Mouse (Mus musculus) small intestine, adult 2 months (tissue): Measurements from ENCODE around the gene Nfam1. TPM values are rescaled to one million over a fixed set of nuclear protein-coding genes. Genes with fewer than 3 reads are reported as not detected.
"Not testable (repeated sequence)": the region's sequence is repeated elsewhere in the genome, so short reads cannot be mapped to it uniquely, and the experiment has no call there.

Experiments used
- H3K27ac ChIP-seq: fragments of 200-500 bp; 2 replicates; pipeline ENCODE4 v1.5.1; 2012; ENCODE audit warnings: low read depth, low read length, control low read depth, inconsistent platforms; ENCODE audit not compliant: insufficient read depth
- H3K27me3 ChIP-seq: fragments of 200-500 bp; 2 replicates; pipeline ENCODE4 v1.6.1; 2012; ENCODE audit warnings: mild to moderate bottlenecking, moderate library complexity, low read length, inconsistent platforms; ENCODE audit not compliant: control insufficient read depth, insufficient read depth
- H3K36me3 ChIP-seq: fragments of 200-500 bp; 2 replicates; pipeline ENCODE4 v1.6.1; 2012; ENCODE audit warnings: mild to moderate bottlenecking, low read length, control low read depth, inconsistent platforms; ENCODE audit not compliant: control insufficient read depth, insufficient read depth
- H3K4me1 ChIP-seq: fragments of 200-500 bp; 2 replicates; pipeline ENCODE4 v1.6.1; 2012; ENCODE audit warnings: low read length, inconsistent platforms, mixed read lengths; ENCODE audit not compliant: control insufficient read depth, insufficient read depth, insufficient read length
- H3K4me3 ChIP-seq: fragments of 200-500 bp; 2 replicates; pipeline ENCODE4 v1.5.1; 2012; ENCODE audit warnings: low read depth, mild to moderate bottlenecking, control low read depth, inconsistent platforms, low read length, moderate library complexity
- CTCF ChIP-seq: fragments of 200-500 bp; IDR thresholded peaks from 2 replicates; pipeline ENCODE4 v1.5.1; 2012; ENCODE audit warnings: low read depth, mild to moderate bottlenecking, control low read depth, inconsistent platforms, low read length, moderate library complexity, mixed read lengths; ENCODE audit not compliant: insufficient replicate concordance, insufficient read length; ENCODE audit errors: extremely low read depth
- POLR2A ChIP-seq: fragments of 200-500 bp; IDR thresholded peaks from 2 replicates; pipeline ENCODE4 v1.6.1; 2012; ENCODE audit warnings: low read depth, mild to moderate bottlenecking, control low read depth, inconsistent platforms, low read length, moderate library complexity
- WGBS: fragments of 180-500 bp; shearing (Covaris S2); methylation state at CpG from one replicate; pipeline ENCODE4 v1.1.7; 2018; 5-methylcytosine and 5-hydroxymethylcytosine counted together
- polyA plus RNA-seq: library from polyadenylated mRNA; depleted of rRNA; stranded (reverse); fragments of >200 nt; gene quantifications from 2 replicates; pipeline ENCODE4 v1.2.3, GENCODE M21; 2012

Nfam1 gene
- polyA plus RNA-seq, 1 experiment = 2.1 TPM

GRCm38 (mm10) chr15:83046730-83047129 is 13.6 kb upstream of the Nfam1 start:
- peaks cover 18% of the 10 kb centered on the region for H3K4me1 ChIP-seq
- no peak overlapping the region for H3K27ac ChIP-seq
- no peaks in the 10 kb centered on the region for H3K27me3 ChIP-seq
- no peak overlapping the region for H3K4me3 ChIP-seq
- TF ChIP-seq CTCF = no peak
- TF ChIP-seq POLR2A = no peak
- H3K36me3 ChIP-seq = no peaks in the 10 kb centered on the region
- WGBS = 81% methylated on average over 7 of the region's 7 CpGs

GRCm38 (mm10) chr15:83046308-83046707 is 13.2 kb upstream of the Nfam1 start:
- Histone ChIP-seq H3K4me3 (no peak overlapping the region), H3K36me3 (no peaks in the 10 kb centered on the region), H3K27ac (no peak overlapping the region), H3K4me1 (peaks cover 18% of the 10 kb centered on the region), H3K27me3 (no peaks in the 10 kb centered on the region)
- TF ChIP-seq POLR2A (no peak), CTCF (peak; percentile 44; the same call in 1 of the 2 replicates)
- WGBS = 98% methylated on average over 3 of the region's 3 CpGs

GRCm38 (mm10) chr15:83045565-83045964 is 12.5 kb upstream of the Nfam1 start:
- H3K27ac ChIP-seq, H3K36me3 ChIP-seq, H3K4me3 ChIP-seq, H3K27me3 ChIP-seq: not testable (repeated sequence)
- 94% methylated on average over 5 of the region's 5 CpGs for WGBS
- peaks cover 18% of the 10 kb centered on the region for H3K4me1 ChIP-seq

GRCm38 (mm10) chr15:83043362-83043708 is 10.2 kb upstream of the Nfam1 start:
- Histone ChIP-seq H3K4me3 (no peak overlapping the region), H3K36me3 (no peaks in the 10 kb centered on the region), H3K27me3 (no peaks in the 10 kb centered on the region), H3K4me1 (peaks cover 38% of the 10 kb centered on the region), H3K27ac (peak overlapping the region; percentile 68)
- WGBS = 54% methylated on average over 22 of the region's 22 CpGs
- TF ChIP-seq POLR2A (no peak), CTCF (no peak)

GRCm38 (mm10) chr15:83042655-83043361 is 9.7 kb upstream of the Nfam1 start:
- no peaks in the 10 kb centered on the region for H3K27me3 ChIP-seq
- H3K36me3 ChIP-seq = no peaks in the 10 kb centered on the region
- H3K27ac ChIP-seq = peak overlapping the region; percentile 68
- H3K4me1 ChIP-seq = peaks cover 42% of the 10 kb centered on the region
- WGBS = 42% methylated on average over 6 of the region's 6 CpGs
- TF ChIP-seq CTCF (no peak), POLR2A (no peak)
- H3K4me3 ChIP-seq = no peak overlapping the region

GRCm38 (mm10) chr15:83040156-83040555 is 7.0 kb upstream of the Nfam1 start:
- Histone ChIP-seq H3K27ac (no peak overlapping the region), H3K4me1 (peaks cover 45% of the 10 kb centered on the region), H3K4me3 (no peak overlapping the region), H3K27me3 (no peaks in the 10 kb centered on the region), H3K36me3 (no peaks in the 10 kb centered on the region)
- TF ChIP-seq CTCF (no peak), POLR2A (no peak)
- WGBS = 86% methylated on average over 2 of the region's 2 CpGs

- H3K27me3 ChIP-seq = no peaks in the 10 kb centered on the region
- H3K36me3 ChIP-seq = no peaks in the 10 kb centered on the region
- peaks cover 44% of the 10 kb centered on the region for H3K4me1 ChIP-seq
- TF ChIP-seq POLR2A (no peak), CTCF (no peak)
- no peak overlapping the region for H3K4me3 ChIP-seq
- WGBS = 30% methylated on average over 3 of the region's 3 CpGs
- H3K27ac ChIP-seq = peak overlapping the region; percentile 85
Measured at GRCm38 (mm10) chr15:83038812-83039211, 5.7 kb upstream of the Nfam1 start.
